Mouse (Mus musculus) gastrocnemius, postnatal 25 days (tissue): ENCODE measurements around the gene Olfr382. TPM values are rescaled to one million over a fixed set of nuclear protein-coding genes. Genes with fewer than 3 reads are reported as not detected.
"Not testable (repeated sequence)": the region's sequence is repeated elsewhere in the genome, so short reads cannot be mapped to it uniquely, and the experiment has no call there.

ENCODE experiments used
- DNase-seq: peaks from one replicate; pipeline ENCODE4 v3.0.0; 2022
- long read RNA-seq, 2 experiments: library from polyadenylated mRNA; stranded (forward); transcript quantifications; one replicate each; pipeline ENCODE4 v2.0.0; 2021
- total RNA-seq, 2 experiments: library from RNA; stranded (reverse); gene quantifications; 1 replicate in 1 of 2; 2 replicates in 1 of 2; pipeline ENCODE4 v1.2.3; 2021

The Olfr382 gene
- total RNA-seq, result not detected
- long read RNA-seq, experiment 1, result 0 reads
- long read RNA-seq, experiment 2, result 0 reads

DNA sequence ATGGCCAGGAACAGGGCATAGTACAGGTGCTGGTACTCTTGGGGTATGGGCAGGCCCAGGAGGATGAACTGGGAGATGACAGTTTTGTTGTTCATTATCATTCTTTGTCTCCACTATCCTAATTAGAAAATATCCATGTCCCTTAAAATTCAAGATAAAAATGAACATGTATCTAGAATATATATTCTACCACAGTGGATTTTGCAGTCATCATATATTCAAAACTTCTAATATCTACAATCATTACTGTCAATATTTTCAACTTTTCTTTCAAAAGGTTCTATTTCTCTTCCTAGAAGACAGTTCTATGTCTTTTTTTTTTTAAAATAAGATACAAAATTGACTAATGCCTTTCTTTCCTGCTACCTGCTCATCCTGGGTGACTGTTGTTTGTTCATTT lies at the start of gene Olfr382:
Olfr382 (minus strand) TSS at position 101 of the 400 bp plus-strand sequence.
- no peak for DNase-seq

DNA sequence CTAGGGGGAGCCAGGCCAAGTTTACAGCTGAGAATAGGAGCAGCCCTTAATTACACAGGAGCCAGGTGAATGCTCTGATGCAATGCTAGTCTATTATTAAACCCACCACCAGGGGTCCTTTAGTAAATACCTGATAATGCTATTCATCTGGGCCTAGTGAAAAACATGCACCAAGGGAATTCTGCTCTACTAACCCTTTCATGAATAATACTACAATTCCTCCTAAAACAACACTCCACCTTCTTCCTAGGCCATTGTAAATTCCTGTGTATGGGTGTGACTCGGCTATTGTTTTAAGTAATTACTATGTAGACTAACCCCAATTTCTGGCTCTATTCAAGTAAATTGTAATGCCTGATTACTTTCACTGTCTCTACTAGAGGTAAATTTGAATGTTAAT lies 12.0 kb upstream of the Olfr382 start:
- not testable (repeated sequence) for DNase-seq

DNA sequence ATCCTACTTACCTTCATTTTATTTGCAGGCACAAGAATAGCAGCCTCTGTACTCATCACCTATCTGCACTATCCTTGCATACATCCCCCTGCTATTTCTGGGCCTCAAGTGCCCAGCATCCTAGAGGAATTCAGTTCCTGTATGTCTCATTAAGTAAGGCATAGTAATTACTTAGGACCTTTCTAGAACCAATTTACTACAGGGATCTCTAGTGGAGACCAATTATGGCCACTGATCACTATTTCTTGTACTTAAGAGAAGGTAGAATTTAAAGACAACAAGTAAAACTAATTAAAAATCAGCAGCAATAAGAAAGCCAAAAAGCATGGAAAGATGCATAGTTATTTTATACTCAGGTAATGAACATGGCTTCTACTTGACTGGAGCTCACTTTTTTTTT lies 25.5 kb downstream of the Olfr382 start, which contains the start of gene Olfr381:
Olfr381 (minus strand) TSS at position 101 of the 400 bp plus-strand sequence.
- DNase-seq, result no peak

Other genes starting within 250 kb of the Olfr382 start
- gene Trpv3, start 249.8 kb downstream of the Olfr382 start, total RNA-seq, result under 1 TPM in 1 of 2 experiments, not detected in 1; 0.05 TPM
- 1 to 10 TPM; 1.8 to 4.8 TPM for gene Aspa, start 187.6 kb downstream of the Olfr382 start, total RNA-seq
- gene Gm49340, start 187.5 kb downstream of the Olfr382 start, total RNA-seq, result not detected
- gene Spata22, start 187.5 kb downstream of the Olfr382 start, total RNA-seq, result not detected
- not detected for gene Olfr20, start 166.4 kb downstream of the Olfr382 start, total RNA-seq
- gene Olfr376, start 146.0 kb downstream of the Olfr382 start, total RNA-seq, result not detected
- gene Olfr1, start 117.6 kb downstream of the Olfr382 start, total RNA-seq, result not detected
- gene Olfr378, start 88.7 kb downstream of the Olfr382 start, total RNA-seq, result not detected
- gene Olfr380, start 59.7 kb downstream of the Olfr382 start, total RNA-seq, result not detected
- not detected for gene Olfr381, start 25.6 kb downstream of the Olfr382 start, total RNA-seq
- not detected for gene Olfr385, start 75.8 kb upstream of the Olfr382 start, total RNA-seq
- gene Olfr384, start 81.4 kb upstream of the Olfr382 start, total RNA-seq, result not detected
- not detected for gene Zfp735, start 171.6 kb upstream of the Olfr382 start, total RNA-seq